ENCODE assay signal across 17 mouse cellular contexts in the genomic region with DNA sequence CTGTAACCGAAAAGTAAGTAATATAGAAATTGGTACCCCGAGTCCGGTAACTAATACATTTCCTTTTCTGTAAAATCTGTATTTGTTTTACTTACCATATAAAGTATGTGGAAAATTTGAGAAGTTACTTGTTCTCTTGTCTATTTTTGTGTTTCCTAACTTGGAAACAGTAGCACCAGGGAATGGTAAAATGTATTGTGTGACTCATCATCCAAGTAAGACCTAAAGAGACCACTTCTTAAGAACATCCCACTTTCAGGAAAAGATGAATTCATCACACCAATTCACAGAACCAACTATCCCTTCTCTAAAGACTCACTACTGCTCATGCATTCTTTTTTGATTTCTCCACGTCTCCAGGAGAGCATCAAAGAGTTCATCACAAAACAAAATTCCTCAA.
"Had no signal": no experiment of that assay in that cellular context is flagged by ENCODE, and none has a peak within 500 bp of the region (broad histone marks: within the 10 kb centered on the region; RNA-seq: fewer than 3 reads in every experiment).

No protein-coding gene starts in this region.

- ATAC-seq: liver, embryonic 12.5 days; liver, postnatal 0 days; lung, postnatal 0 days; midbrain, embryonic 13.5 days; midbrain, embryonic 15.5 days; midbrain, embryonic 16.5 days had no signal

- DNase-seq: left cerebral cortex, postnatal 4 days; liver; liver, embryonic 13.5 days; liver, postnatal 0 days; lung, adult 18-20 months; lung, adult 2 months; lung, embryonic 14.5 days; lung, postnatal 10 days; lung, postnatal 14 days; lung, postnatal 36 days; lung, postnatal 4 days; midbrain, embryonic 14.5 days had no signal
